Comparison of ENCODE assay signal across 27 mouse cellular contexts in the genomic region with DNA sequence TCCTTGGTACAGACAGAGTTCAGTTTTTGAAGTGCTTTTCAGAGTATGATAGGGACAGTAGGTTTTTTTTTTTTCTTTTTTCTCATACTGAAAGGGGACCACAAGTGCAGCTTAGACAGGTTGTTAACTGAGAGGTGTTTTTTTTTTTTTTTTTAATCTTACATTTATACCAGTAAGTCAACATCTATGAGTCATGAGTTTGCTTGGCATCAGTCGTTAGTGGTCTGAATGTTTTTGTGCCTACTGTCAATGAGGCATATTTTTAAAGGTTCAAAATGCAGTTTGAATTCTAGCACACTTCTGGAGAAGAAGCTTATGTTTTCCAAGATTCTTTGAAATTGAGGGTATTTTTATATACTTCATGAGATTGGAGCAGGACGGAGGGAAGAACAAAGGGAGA. TPM values are rescaled to one million over a fixed set of nuclear protein-coding genes. Genes with fewer than 3 reads are reported as not detected.
A peak's percentile ranks its signal among the peaks of the same experiment; 100 is the strongest.
DNase-seq lines count a peak whose midpoint lies in the region; ATAC-seq and TF ChIP-seq lines count a peak whose summit lies in the region.
"Had no signal": no experiment of that assay in that cellular context is flagged by ENCODE, and none has a peak within 500 bp of the region (broad histone marks: within the 10 kb centered on the region; RNA-seq: fewer than 3 reads in every experiment).

No protein-coding gene starts in this region.

- no peak for DNase-seq in gastrocnemius, adult 2 months
- no peak for DNase-seq in gastrocnemius, postnatal 10 days
- DNase-seq in CD4-positive, CD25-positive, alpha-beta regulatory T cell, adult 2 months (ENCODE audit: low read depth, low spot score): peak; percentile 52
- DNase-seq in naive thymus-derived CD4-positive, alpha-beta T cell, adult 2 months (ENCODE audit: low read depth): peak; percentile 41
- no peak for DNase-seq in kidney, postnatal 36 days
- no peak for DNase-seq in left cerebral cortex, adult 8-10 months (ENCODE audit: low spot score in 2 of 2)
- DNase-seq in cerebellum, adult 11-12 months: no peak
- DNase-seq: adrenal gland, adult 8-10 months; adrenal gland, postnatal 25 days; B cell, adult 2 months; cerebellum, adult 2 months; cerebellum, adult 9-11 months; cerebellum, postnatal 36 days; gastrocnemius, postnatal 14 days; heart, postnatal 14 days; heart, postnatal 4 days; kidney, adult 2 months had no signal

- intact Hi-C loops in gastrocnemius, adult 2 months (cut with DNase I): no loop called here

- H3K4me3 ChIP-seq in gastrocnemius, adult 2 months: no peak overlapping the region
- H3K4me3 ChIP-seq: forebrain, embryonic 10.5 days; forebrain, embryonic 13.5 days; heart, embryonic 12.5 days; heart, embryonic 15.5 days had no signal

- 0 out of 2 replicates have a peak overlapping the region, but pooled peaks have one; percentile 70 for H3K27ac ChIP-seq in gastrocnemius, adult 2 months
- H3K27ac ChIP-seq: forebrain, embryonic 10.5 days; forebrain, embryonic 13.5 days; heart, embryonic 15.5 days; hindbrain, embryonic 14.5 days; hindbrain, postnatal 0 days had no signal

- ATAC-seq in activated CD4-positive, CD25-positive, alpha-beta regulatory T cell, adult 4 months: peak; percentile 8
- ATAC-seq: forebrain, embryonic 13.5 days; forebrain, embryonic 16.5 days; hindbrain, postnatal 0 days; intestine, postnatal 0 days had no signal

- TF ChIP-seq CTCF in gastrocnemius, adult 2 months (IDR thresholded peaks at IDR 0.05): no peak

RNA-seq across cellular contexts. Expression of gene Ets1, which starts 56.9 kb away (rescaled TPM):
- total RNA-seq in gastrocnemius, adult 2 months (2021): 10 to 100 TPM; 11.6 to 11.7 TPM
- total RNA-seq in gastrocnemius, postnatal 10 days (2021): 10 to 100 TPM; 36.6 to 47.7 TPM
- polyA plus RNA-seq in activated CD4-positive, CD25-positive, alpha-beta regulatory T cell, adult 4 months (2017; shearing (Covaris generic)): 100 to 1,000 TPM; 724 to 833 TPM
- 10 to 100 TPM in 3 of 4 experiments, 1 to 10 TPM in 1; 9.7 to 11.3 (median 10.7) TPM for total RNA-seq in left cerebral cortex, adult 8-10 months (2022)
- polyA plus RNA-seq: G1E had no signal

Comparison
In these comparisons a context has a peak if more than half of its experiments do, and no peak if none do; other contexts are left out.
1. DNase-seq: peak in CD4-positive, CD25-positive, alpha-beta regulatory T cell, adult 2 months (single experiment) and naive thymus-derived CD4-positive, alpha-beta T cell, adult 2 months (single experiment); none in gastrocnemius, adult 2 months (single experiment), gastrocnemius, postnatal 10 days (single experiment), kidney, postnatal 36 days (0 of 2), left cerebral cortex, adult 8-10 months (0 of 2) and cerebellum, adult 11-12 months (single experiment).